Mouse (Mus musculus) small intestine, adult 2 months (tissue): ENCODE results near the gene Atf6.

Experiments used
- CTCF ChIP-seq: fragments of 200-500 bp; IDR thresholded peaks from 2 replicates; pipeline ENCODE4 v1.5.1; 2012; ENCODE audit warnings: low read depth, mild to moderate bottlenecking, control low read depth, inconsistent platforms, low read length, moderate library complexity, mixed read lengths; ENCODE audit not compliant: insufficient replicate concordance, insufficient read length; ENCODE audit errors: extremely low read depth
- POLR2A ChIP-seq: fragments of 200-500 bp; IDR thresholded peaks from 2 replicates; pipeline ENCODE4 v1.6.1; 2012; ENCODE audit warnings: low read depth, mild to moderate bottlenecking, control low read depth, inconsistent platforms, low read length, moderate library complexity

GRCm38 (mm10) chr1:170903485-170903884 lies 35.9 kb upstream of the Atf6 start:
- TF ChIP-seq CTCF = no peak
- TF ChIP-seq POLR2A = no peak
